Mouse (Mus musculus) cerebellum, adult 9-11 months (tissue): ENCODE data around the gene Sema3b.

Experiments
- DNase-seq: peaks from one replicate; pipeline ENCODE4 v3.0.0; 2022

Gene Sema3b

GRCm38 (mm10) chr9:107612191-107612944 lies 3.3 kb upstream of the Sema3b start:
- peak; percentile 98 for DNase-seq

GRCm38 (mm10) chr9:107611456-107612190 lies 2.6 kb upstream of the Sema3b start:
- DNase-seq = no peak

- no peak for DNase-seq
Observed at GRCm38 (mm10) chr9:107609433-107609830, 403 bp upstream of the Sema3b start.

DNA sequence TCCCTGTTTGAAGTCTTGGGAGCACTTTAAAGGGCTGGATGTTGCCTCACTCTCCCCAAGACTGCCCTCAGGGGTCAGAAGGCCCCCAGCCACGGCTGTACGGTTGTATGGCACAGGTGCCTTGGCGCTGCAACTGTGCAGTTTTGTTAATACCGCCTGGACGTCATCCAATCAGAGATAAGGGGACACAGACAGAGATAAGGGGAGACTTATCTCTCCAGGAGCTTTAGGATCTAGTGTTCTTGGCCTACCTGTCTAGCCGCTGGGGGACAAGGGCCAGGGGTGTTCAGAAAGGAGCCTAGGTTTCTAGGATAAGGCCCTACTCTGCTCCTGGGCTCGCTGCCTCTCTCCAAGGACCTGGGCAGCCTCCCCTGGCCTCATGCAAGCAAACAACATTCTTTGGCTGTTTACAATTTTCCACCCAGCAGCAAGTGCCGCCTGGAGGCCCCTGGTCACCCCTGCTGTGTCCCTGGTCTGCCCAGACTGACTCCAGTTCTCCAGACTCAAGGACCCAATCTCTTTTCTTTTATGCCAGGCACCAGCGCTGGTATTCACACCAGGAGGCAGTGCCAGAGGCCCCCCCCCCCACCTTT lies 1.3 kb downstream of the Sema3b start:
- DNase-seq = no peak

DNA sequence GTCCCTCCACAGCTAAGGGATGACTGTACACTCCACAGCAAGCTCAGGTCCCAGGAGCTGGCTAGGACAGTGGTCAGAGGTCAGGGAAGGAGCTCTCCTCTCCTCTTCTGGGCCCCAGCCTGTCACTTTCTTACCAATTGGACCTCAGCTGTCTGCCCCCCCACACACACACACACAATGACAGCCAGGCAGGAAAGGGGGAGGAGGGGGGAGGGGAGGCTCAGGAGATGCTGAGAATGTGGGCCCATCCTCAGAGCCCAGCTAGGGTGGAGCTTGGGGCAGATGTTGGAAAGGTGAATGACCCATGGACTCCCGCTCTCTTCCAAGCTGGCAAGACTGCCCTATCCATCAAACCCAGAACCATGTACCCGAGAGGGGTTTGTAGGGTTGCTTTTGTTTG lies 2.0 kb downstream of the Sema3b start:
- DNase-seq = no peak

DNA sequence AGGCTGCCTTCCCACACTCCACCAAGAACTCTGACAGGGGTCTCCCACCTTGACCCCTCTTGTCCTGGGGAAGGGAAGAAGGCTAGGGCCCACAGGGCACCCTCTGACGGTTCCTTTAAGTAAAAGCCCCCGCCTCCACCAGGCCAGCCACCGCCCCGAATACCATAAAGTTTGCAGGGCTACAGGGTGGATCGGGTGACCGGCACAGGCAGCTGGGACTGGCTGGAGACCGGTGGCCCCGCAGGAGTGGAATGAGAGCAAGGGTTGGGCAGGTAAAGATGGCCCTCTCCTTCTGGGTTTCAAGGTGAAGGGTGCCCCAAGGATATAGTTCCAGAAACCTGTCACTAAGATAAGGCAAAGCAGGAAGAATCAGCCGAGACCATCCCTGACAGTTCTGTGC lies 2.4 kb downstream of the Sema3b start:
- no peak for DNase-seq

- no peak for DNase-seq
Observed at GRCm38 (mm10) chr9:107605041-107605661, 3.9 kb downstream of the Sema3b start.

DNA sequence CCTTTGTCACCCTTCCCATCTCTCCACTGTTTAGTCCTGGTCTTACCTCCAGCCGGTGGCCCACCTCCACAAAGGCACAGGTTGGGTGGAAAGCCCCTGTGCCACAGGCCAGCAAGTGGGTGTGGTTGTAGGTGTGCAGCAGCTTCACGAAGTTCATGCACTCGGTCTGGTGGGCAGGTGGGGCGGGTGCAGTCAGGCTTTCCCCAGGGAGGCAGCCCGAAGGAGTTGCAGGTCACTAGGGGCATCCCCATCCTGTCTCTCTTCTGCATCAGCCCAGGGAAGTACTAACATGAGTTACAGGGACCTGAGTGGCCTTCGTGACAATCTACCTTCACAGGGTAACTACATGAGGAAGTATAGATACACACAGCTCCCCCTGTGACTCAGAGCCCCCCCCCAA lies 5.8 kb downstream of the Sema3b start:
- no peak for DNase-seq

DNA sequence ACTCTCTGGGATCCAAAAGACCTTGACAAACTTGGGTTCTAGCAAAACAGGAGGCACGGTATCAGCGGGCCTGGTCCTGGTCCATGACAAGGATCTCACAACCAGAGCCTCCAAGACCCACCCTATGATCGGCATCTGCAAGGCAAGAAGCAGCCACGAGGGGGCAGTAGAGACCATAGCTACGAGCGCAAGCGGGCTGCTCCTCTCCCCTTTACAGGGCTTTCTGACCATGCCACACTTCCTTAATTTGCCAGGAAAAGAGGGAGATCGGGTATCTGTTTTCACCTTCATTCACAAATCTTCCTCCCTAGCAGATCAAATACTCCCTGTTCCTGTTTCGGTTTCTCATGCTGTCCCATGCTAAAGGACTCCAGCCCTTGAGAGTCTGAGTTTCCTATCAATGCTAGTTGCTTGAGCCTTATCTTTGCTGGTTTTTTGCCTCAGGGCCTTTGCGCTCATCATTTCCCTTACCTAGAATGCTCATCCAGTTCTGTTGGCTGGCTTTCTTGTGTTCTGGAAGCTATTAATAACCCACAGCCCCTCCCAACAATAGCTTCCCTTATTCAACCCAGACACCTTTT lies 6.9 kb downstream of the Sema3b start:
- peak; percentile 88 for DNase-seq

- no peak for DNase-seq
Observed at GRCm38 (mm10) chr9:107601275-107601674, 7.8 kb downstream of the Sema3b start.

GRCm38 (mm10) chr9:107600745-107601144 lies 8.3 kb downstream of the Sema3b start:
- DNase-seq = no peak

GRCm38 (mm10) chr9:107599842-107600241 lies 9.2 kb downstream of the Sema3b start:
- peak; percentile 75 for DNase-seq

GRCm38 (mm10) chr9:107599433-107599832 lies 9.6 kb downstream of the Sema3b start:
- peak; percentile 30 for DNase-seq

GRCm38 (mm10) chr9:107598385-107598784 lies 10.6 kb downstream of the Sema3b start:
- DNase-seq = no peak

DNA sequence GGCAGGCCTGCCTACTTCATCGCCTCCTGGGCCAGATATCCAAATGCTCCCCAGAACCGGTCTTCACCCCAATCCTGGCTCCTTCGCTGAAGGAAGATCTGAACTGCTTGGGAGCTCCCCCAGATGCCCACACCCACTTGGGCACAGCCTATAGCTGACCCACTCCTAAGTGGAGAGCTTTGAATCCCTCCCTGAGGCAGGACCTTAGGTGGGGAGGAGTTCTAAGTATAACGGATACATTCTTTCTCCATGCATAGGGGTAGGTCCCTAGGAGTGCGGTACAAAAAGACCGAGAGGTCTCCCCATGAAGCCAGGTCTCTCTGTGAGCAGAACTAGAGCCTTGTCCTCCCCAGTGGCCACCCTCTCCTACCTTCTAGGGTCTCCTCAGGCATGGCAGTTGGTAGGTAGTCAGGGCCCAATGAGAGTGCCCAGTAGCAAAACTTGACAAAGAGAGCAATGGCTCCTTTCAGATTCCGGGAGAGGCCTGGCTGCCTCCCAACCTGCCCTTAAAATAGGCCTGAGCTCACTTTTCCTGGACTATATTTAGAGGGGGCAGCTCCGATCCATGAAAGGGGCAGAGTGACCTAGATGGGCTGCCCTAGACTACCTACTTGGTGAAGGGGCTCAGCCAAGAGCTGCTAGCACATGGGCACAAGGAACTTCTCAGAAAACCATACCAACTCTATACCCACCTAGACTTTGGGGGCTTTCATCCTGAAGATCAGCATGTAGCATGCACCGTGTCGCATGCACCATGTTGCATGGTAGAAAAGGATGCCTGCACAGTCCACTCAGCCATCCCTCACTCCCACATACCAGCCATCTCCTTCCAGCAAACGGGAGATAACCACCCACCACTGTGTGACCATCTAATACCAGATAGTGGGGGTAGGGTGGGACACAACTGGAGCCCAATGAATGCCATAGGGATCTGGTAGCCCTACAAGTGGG lies 12.1 kb downstream of the Sema3b start:
- DNase-seq = no peak

DNA sequence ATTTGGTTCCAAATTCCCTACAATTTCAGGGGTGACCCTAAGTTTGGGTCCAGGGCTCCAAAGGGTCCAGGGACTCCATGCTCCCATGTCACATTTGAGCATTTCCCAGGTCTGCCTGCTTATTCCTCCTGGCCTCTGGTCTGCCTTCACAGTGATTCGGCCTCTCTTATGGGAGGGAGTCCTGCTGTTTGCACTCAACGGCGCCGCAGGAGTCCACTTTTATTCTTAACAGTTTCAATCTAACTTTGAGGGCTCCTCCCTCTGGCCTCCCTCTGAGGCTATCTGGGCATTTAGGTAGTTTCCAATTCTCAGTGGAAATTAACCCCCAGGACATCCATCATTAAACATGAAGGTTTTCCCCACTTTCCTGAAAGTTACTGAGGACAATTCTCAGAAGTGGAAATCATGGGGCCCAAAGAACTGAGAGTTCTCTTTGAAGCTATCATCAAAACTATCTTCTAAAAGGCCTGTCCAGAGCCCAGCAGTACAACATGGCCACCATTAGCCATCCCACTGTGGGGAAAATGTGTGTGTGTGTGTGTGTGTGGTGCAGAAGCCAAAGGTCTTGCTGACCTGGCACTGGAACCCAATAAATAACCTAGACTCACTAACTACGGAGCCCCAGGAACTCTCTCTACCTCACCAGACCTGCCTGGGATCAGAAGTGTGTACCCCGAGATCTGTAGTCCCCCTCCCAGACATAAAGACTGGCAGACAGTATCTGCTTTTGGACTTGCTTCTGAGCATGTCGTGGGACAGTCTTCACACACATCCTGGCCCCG lies 14.6 kb downstream of the Sema3b start:
- DNase-seq = no peak

DNA sequence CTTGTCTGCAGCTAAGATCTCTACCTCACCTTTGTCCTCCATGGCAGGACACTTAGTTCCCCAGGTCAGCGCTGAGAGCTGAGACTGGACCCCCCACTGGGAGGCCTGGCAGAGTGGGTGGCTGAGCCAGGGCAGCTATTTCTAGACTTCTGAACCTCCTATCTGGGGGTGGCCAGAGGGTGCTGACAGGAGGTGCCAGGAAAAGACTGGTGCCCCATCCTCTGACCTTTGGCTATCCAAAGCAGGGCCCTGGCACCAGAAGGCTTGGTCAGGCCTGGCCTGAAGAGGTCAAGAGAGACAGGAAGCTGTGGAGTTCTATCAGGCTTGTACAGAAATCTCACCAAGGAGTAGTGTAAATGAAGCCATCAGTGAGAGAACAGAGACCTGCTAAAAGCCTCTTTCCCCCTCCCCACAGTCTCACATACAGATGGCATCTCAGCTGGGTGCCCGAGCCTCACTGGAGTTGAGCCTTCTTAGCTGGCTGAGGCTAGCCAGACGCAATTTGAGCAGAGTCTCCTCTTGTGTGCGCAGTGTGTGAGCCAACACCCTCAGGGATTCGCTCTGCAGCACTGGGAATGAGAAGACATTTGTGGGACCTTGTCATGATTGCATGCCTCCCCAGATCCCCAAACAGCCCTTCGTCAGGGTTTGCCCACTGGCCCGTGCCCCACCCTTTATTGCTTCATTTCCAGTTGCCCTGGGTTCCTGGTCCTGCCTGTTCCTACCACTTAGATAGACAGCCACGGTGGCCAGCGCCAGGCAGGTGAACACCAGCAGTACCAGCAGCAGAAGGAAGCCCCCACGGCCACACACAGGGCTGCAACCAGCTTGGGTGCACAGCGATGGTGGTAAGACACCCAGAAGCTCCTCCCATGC lies 15.7 kb downstream of the Sema3b start:
- peak; percentile 90 for DNase-seq

GRCm38 (mm10) chr9:107590773-107591060 lies 18.3 kb downstream of the Sema3b start:
- no peak for DNase-seq

GRCm38 (mm10) chr9:107590058-107590772 lies 18.8 kb downstream of the Sema3b start:
- peak; percentile 76 for DNase-seq
